Mouse (Mus musculus): ENCODE data around the gene Cacna1e. TPM values are rescaled to one million over a fixed set of nuclear protein-coding genes. Genes with fewer than 3 reads are reported as not detected.

The Cacna1e gene
- total and polyA plus RNA-seq, 3 experiments: 0.60 to 8.5 (median 2.5) TPM

- DNase-seq (ENCODE audit: extremely low read depth): peak; percentile 83
- in situ Hi-C loops (cut with MboI; ENCODE audit: low pct_ligation_motif_present, low pct_unique_long_range_greater_than_20kb, low sequenced_read_pairs): no loop called here
- H3K79me2 ChIP-seq (replicated peaks; ENCODE audit: control insufficient read depth, extremely low read depth, insufficient read depth, poor library complexity, severe bottlenecking): peaks cover 6% of the 10 kb centered on the region; the same call in 1 of the 2 replicates
- TF ChIP-seq JUND (conservative IDR thresholded peaks at IDR 0.05; ENCODE audit: low read depth, low read length): 0 out of 2 replicates have a peak, but pooled peaks have one; percentile 44
- TF ChIP-seq EP300 (IDR thresholded peaks at IDR 0.05; ENCODE audit: low read length): peak; percentile 93
- TF ChIP-seq HCFC1 (IDR thresholded peaks at IDR 0.05; ENCODE audit: low read depth, low read length): no peak
- TF ChIP-seq CHD2 (IDR thresholded peaks at IDR 0.05; ENCODE audit: low read length): peak; percentile 72
- 0 out of 2 replicates have a peak, but pooled peaks have one; percentile 10 for TF ChIP-seq MXI1 (IDR thresholded peaks at IDR 0.05; ENCODE audit: low read depth, low read length)
- peak; percentile 59; the same call in 1 of the 2 replicates for TF ChIP-seq TBP (conservative IDR thresholded peaks at IDR 0.05; ENCODE audit: low read depth, low read length)
- peak; percentile 57 for TF ChIP-seq ZMIZ1 (IDR thresholded peaks at IDR 0.05; ENCODE audit: low read depth, low read length)
- peak; percentile 58; the same call in 1 of the 2 replicates for TF ChIP-seq BHLHE40 (IDR thresholded peaks at IDR 0.05; ENCODE audit: low read depth, low read length)
- no peak; the same call in 1 of the 2 replicates for TF ChIP-seq JUN (IDR thresholded peaks at IDR 0.05; ENCODE audit: insufficient read depth, low read depth, low read length)
- peak; percentile 63 for TF ChIP-seq SIN3A (IDR thresholded peaks at IDR 0.05; ENCODE audit: low read length)
- TF ChIP-seq MAFK (IDR thresholded peaks at IDR 0.05; ENCODE audit: insufficient replicate concordance, low read length): 0 out of 2 replicates have a peak, but pooled peaks have one; percentile 43
- TF ChIP-seq MAX (IDR thresholded peaks at IDR 0.05; ENCODE audit: low read length): 0 out of 2 replicates have a peak, but pooled peaks have one; percentile 10
- 0 out of 2 replicates have a peak, but pooled peaks have one; percentile 36 for TF ChIP-seq MYC (IDR thresholded peaks at IDR 0.05; ENCODE audit: low read depth, low read length)
- TF ChIP-seq MAZ (IDR thresholded peaks at IDR 0.05; ENCODE audit: low read depth, low read length): no peak
- TF ChIP-seq ELF1 (IDR thresholded peaks at IDR 0.05; ENCODE audit: low read depth, low read length): peak; percentile 43
- TF ChIP-seq TCF12 (IDR thresholded peaks at IDR 0.05; ENCODE audit: low read depth, low read length): peak; percentile 67; the same call in 1 of the 2 replicates
- peak; percentile 95 for TF ChIP-seq CHD1 (IDR thresholded peaks at IDR 0.05; ENCODE audit: low read depth, low read length)
- peak; percentile 80 for TF ChIP-seq ETS1 (conservative IDR thresholded peaks at IDR 0.05; ENCODE audit: low read depth, low read length)
- no peak for TF ChIP-seq UBTF (IDR thresholded peaks at IDR 0.05; ENCODE audit: low read depth, low read length)
- TF ChIP-seq ZNF384 (IDR thresholded peaks at IDR 0.05; ENCODE audit: low read depth, low read length): peak; percentile 86
- peak; percentile 82 for TF ChIP-seq IRF4 (IDR thresholded peaks at IDR 0.05; ENCODE audit: low read depth, low read length)
- peak; percentile 92 for TF ChIP-seq MEF2A (IDR thresholded peaks at IDR 0.05; ENCODE audit: borderline replicate concordance, low read depth, low read length)
- no peak for TF ChIP-seq USF1 (IDR thresholded peaks at IDR 0.05; ENCODE audit: low read depth, low read length)
- no peak for TF ChIP-seq POLR2A (IDR thresholded peaks at IDR 0.05; ENCODE audit: low read depth, low read length)
- peak; percentile 44; the same call in 1 of the 2 replicates for TF ChIP-seq KAT2A (IDR thresholded peaks at IDR 0.05; ENCODE audit: insufficient replicate concordance, low read length)
- 0 out of 2 replicates have a peak, but pooled peaks have one; percentile 36 for TF ChIP-seq RCOR1 (conservative IDR thresholded peaks at IDR 0.05; ENCODE audit: low read depth, low read length)
- 0 out of 2 replicates have a peak, but pooled peaks have one; percentile 22 for TF ChIP-seq NELFE (IDR thresholded peaks at IDR 0.05; ENCODE audit: low read depth, low read length)
- H3K9ac ChIP-seq (ENCODE audit: insufficient read depth, low read depth): peak overlapping the region; percentile 79
- no peaks in the 10 kb centered on the region for H3K36me3 ChIP-seq (replicated peaks in 1 of 2; ENCODE audit: control insufficient read depth in 1 of 2, insufficient read depth in 1 of 2, low read length in 1 of 2)
- dilution Hi-C loops (cut with MboI; ENCODE audit: extremely low pct_ligation_motif_present, extremely low pct_unique_long_range_greater_than_20kb, low sequenced_read_pairs): no loop called here
- no peaks in the 10 kb centered on the region for H3K27me3 ChIP-seq (replicated peaks)
- peak overlapping the region; percentile 74 for H3K4me2 ChIP-seq (ENCODE audit: insufficient read depth, low read depth, poor library complexity, severe bottlenecking)
- H3K9me3 ChIP-seq (replicated peaks; ENCODE audit: low read length): no peaks in the 10 kb centered on the region
- peak overlapping the region; percentile 99 for H3K27ac ChIP-seq (ENCODE audit: insufficient read depth, low read depth)
- H3K4me1 ChIP-seq (ENCODE audit: control insufficient read depth in 1 of 2, insufficient read depth in 2 of 2): peaks cover 52 to 89% of the 10 kb centered on the region in 2 experiments
- H3K4me3 ChIP-seq (replicated peaks in 1 of 3; ENCODE audit: low read depth in 2 of 3, low read length in 2 of 3, poor library complexity in 1 of 3): no peak overlapping the region
These were observed 33.6 kb downstream of the Cacna1e start for GRCm38 (mm10) chr1:154850515-154851287.
